Mouse (Mus musculus) forebrain, embryonic 14.5 days (tissue): Measurements from ENCODE around the gene Pias1. TPM values are rescaled to one million over a fixed set of nuclear protein-coding genes. Genes with fewer than 3 reads are reported as not detected.

Experiments
- ATAC-seq: fragments of 200-750 bp; cut with Nextera tagmentation; 2 replicates; pipeline ENCODE4 v1.8.0; 2017; ENCODE audit warnings: mild to moderate bottlenecking, moderate library complexity
- DNase-seq: peaks from one replicate; pipeline ENCODE4 v3.0.0-alpha.2; 2015; ENCODE audit warnings: low spot score
- H3K27ac ChIP-seq: fragments of 300-500 bp; sonication (generic); 2 replicates; pipeline ENCODE4 v1.5.1; 2014; ENCODE audit warnings: low read depth, mild to moderate bottlenecking, control low read depth, low read length, moderate library complexity
- H3K27me3 ChIP-seq: fragments of 300-500 bp; sonication (generic); replicated peaks from 2 replicates; pipeline ENCODE4 v1.6.1; 2014; ENCODE audit warnings: low read length, control low read depth, mixed read lengths; ENCODE audit not compliant: control insufficient read depth, insufficient read depth
- H3K36me3 ChIP-seq: fragments of 300-500 bp; sonication (generic); 2 replicates; pipeline ENCODE4 v1.6.1; 2014; ENCODE audit warnings: low read length, control low read depth; ENCODE audit not compliant: control insufficient read depth, insufficient read depth
- H3K4me1 ChIP-seq: fragments of 300-500 bp; sonication (generic); 2 replicates; pipeline ENCODE4 v1.6.1; 2014; ENCODE audit warnings: antibody characterized with exemption, low read length, control low read depth; ENCODE audit not compliant: control insufficient read depth, insufficient read depth
- H3K4me2 ChIP-seq: fragments of 300-500 bp; sonication (generic); 2 replicates; pipeline ENCODE4 v1.6.1; 2014; ENCODE audit warnings: mild to moderate bottlenecking, control low read depth, low read length
- H3K4me3 ChIP-seq: fragments of 300-500 bp; sonication (generic); 2 replicates; pipeline ENCODE4 v1.5.1; 2014; ENCODE audit warnings: low read depth, low read length, control low read depth
- H3K9ac ChIP-seq: fragments of 300-500 bp; sonication (generic); 2 replicates; pipeline ENCODE4 v1.6.1; 2014; ENCODE audit warnings: mild to moderate bottlenecking, low read length, control low read depth, moderate library complexity
- H3K9me3 ChIP-seq: fragments of 300-500 bp; sonication (generic); replicated peaks from 2 replicates; pipeline ENCODE4 v1.6.1; 2016; ENCODE audit warnings: low read length, control low read depth, mixed read lengths; ENCODE audit not compliant: control insufficient read depth
- WGBS: fragments of 180-500 bp; shearing (Covaris S2); extraction: QIAGEN DNeasy Blood & Tissue Kit; methylation state at CpG from one replicate; pipeline ENCODE4 v1.1.7; 2014; 5-methylcytosine and 5-hydroxymethylcytosine counted together
- polyA plus RNA-seq: library from polyadenylated mRNA; unstranded; fragments of >200 nt; fragmentation: Nextera tagmentation; extraction: Ambion mirVana; gene quantifications from 2 replicates; pipeline ENCODE4 v1.2.1, GENCODE M21; 2014

Pias1 gene
- polyA plus RNA-seq, 1 experiment from 2014 or later = 57.2 TPM

- Histone ChIP-seq H3K9me3 (no peaks in the 10 kb centered on the region), H3K4me1 (no peaks in the 10 kb centered on the region), H3K9ac (no peak overlapping the region), H3K36me3 (peaks cover 10% of the 10 kb centered on the region; the same call in 1 of the 2 replicates), H3K4me2 (no peak overlapping the region), H3K27ac (no peak overlapping the region), H3K4me3 (no peak overlapping the region), H3K27me3 (no peaks in the 10 kb centered on the region)
- DNase-seq (no peak), ATAC-seq (no peak)
- 94% methylated on average over 2 of the region's 2 CpGs for WGBS
Measured at GRCm38 (mm10) chr9:62924886-62925610, 62.7 kb downstream of the Pias1 start.

- 93% methylated on average over 2 of the region's 2 CpGs for WGBS
- no peak for ATAC-seq
Measured at GRCm38 (mm10) chr9:62920877-62921276, 66.8 kb downstream of the Pias1 start.

GRCm38 (mm10) chr9:62917059-62917458 is 70.7 kb downstream of the Pias1 start:
- no peak overlapping the region for H3K4me3 ChIP-seq
- ATAC-seq = no peak
- H3K27me3 ChIP-seq = no peaks in the 10 kb centered on the region
- DNase-seq = no peak
- no peaks in the 10 kb centered on the region for H3K4me1 ChIP-seq
- H3K9me3 ChIP-seq = no peaks in the 10 kb centered on the region
- WGBS = 93% methylated on average over 1 of the region's 1 CpGs
- no peak overlapping the region for H3K4me2 ChIP-seq
- H3K36me3 ChIP-seq = peaks cover 27% of the 10 kb centered on the region; the same call in 1 of the 2 replicates
- no peak overlapping the region for H3K9ac ChIP-seq
- no peak overlapping the region for H3K27ac ChIP-seq

More at GRCm38 (mm10) chr9:62920877-62921276, 66.8 kb downstream of the Pias1 start:
- Histone ChIP-seq H3K4me2 (no peak overlapping the region), H3K4me1 (no peaks in the 10 kb centered on the region), H3K9me3 (no peaks in the 10 kb centered on the region), H3K27ac (no peak overlapping the region), H3K27me3 (no peaks in the 10 kb centered on the region), H3K4me3 (no peak overlapping the region), H3K9ac (no peak overlapping the region), H3K36me3 (peaks cover 17% of the 10 kb centered on the region; the same call in 1 of the 2 replicates)
- DNase-seq = no peak

GRCm38 (mm10) chr9:62913390-62914069 is 74.2 kb downstream of the Pias1 start:
- Histone ChIP-seq H3K27me3 (no peaks in the 10 kb centered on the region), H3K4me2 (no peak overlapping the region), H3K9ac (no peak overlapping the region), H3K36me3 (peaks cover 27% of the 10 kb centered on the region; the same call in 1 of the 2 replicates), H3K27ac (no peak overlapping the region), H3K4me1 (no peaks in the 10 kb centered on the region), H3K4me3 (no peak overlapping the region), H3K9me3 (no peaks in the 10 kb centered on the region)
- 89% methylated on average over 5 of the region's 5 CpGs for WGBS
- ATAC-seq = no peak
- no peak for DNase-seq

GRCm38 (mm10) chr9:62905039-62905438 is 82.7 kb downstream of the Pias1 start:
- Histone ChIP-seq H3K4me2 (no peak overlapping the region), H3K27me3 (no peaks in the 10 kb centered on the region), H3K27ac (no peak overlapping the region), H3K4me3 (no peak overlapping the region), H3K9me3 (no peaks in the 10 kb centered on the region), H3K9ac (no peak overlapping the region), H3K4me1 (no peaks in the 10 kb centered on the region), H3K36me3 (peaks cover 7% of the 10 kb centered on the region; the same call in 1 of the 2 replicates)
- DNase-seq (no peak), ATAC-seq (no peak)
- WGBS = 94% methylated on average over 8 of the region's 8 CpGs

- Histone ChIP-seq H3K9me3 (no peaks in the 10 kb centered on the region), H3K36me3 (peaks cover 10% of the 10 kb centered on the region; the same call in 1 of the 2 replicates), H3K27me3 (no peaks in the 10 kb centered on the region), H3K9ac (no peak overlapping the region), H3K27ac (no peak overlapping the region), H3K4me1 (no peaks in the 10 kb centered on the region), H3K4me2 (no peak overlapping the region), H3K4me3 (no peak overlapping the region)
- 98% methylated on average over 2 of the region's 2 CpGs for WGBS
- ATAC-seq = no peak
- DNase-seq = no peak
Measured at GRCm38 (mm10) chr9:62903841-62904240, 83.9 kb downstream of the Pias1 start.

- Histone ChIP-seq H3K27me3 (no peaks in the 10 kb centered on the region), H3K4me1 (no peaks in the 10 kb centered on the region), H3K36me3 (peaks cover 13% of the 10 kb centered on the region; the same call in 1 of the 2 replicates), H3K9me3 (no peaks in the 10 kb centered on the region), H3K4me3 (no peak overlapping the region), H3K9ac (no peak overlapping the region), H3K27ac (no peak overlapping the region), H3K4me2 (no peak overlapping the region)
- WGBS = 52% methylated on average over 2 of the region's 2 CpGs
- DNase-seq (peak; percentile 24), ATAC-seq (no peak)
Measured at GRCm38 (mm10) chr9:62901736-62902135, 86.0 kb downstream of the Pias1 start.

- no peak overlapping the region for H3K4me3 ChIP-seq
- H3K4me2 ChIP-seq = no peak overlapping the region
- H3K36me3 ChIP-seq = peaks cover 36% of the 10 kb centered on the region
- H3K27ac ChIP-seq = no peak overlapping the region
- H3K27me3 ChIP-seq = no peaks in the 10 kb centered on the region
- WGBS = 91% methylated on average over 1 of the region's 1 CpGs
- H3K9me3 ChIP-seq = no peaks in the 10 kb centered on the region
- ATAC-seq (no peak), DNase-seq (no peak)
- H3K4me1 ChIP-seq = no peaks in the 10 kb centered on the region
- H3K9ac ChIP-seq = no peak overlapping the region
Measured at GRCm38 (mm10) chr9:62894486-62894885, 93.2 kb downstream of the Pias1 start.

GRCm38 (mm10) chr9:62881871-62882270 is 105.9 kb downstream of the Pias1 start:
- H3K27me3 ChIP-seq = no peaks in the 10 kb centered on the region
- ATAC-seq (no peak), DNase-seq (no peak)
- no peaks in the 10 kb centered on the region for H3K4me1 ChIP-seq
- H3K4me2 ChIP-seq = no peak overlapping the region
- H3K36me3 ChIP-seq = peaks cover 46% of the 10 kb centered on the region
- WGBS = 85% methylated on average over 12 of the region's 12 CpGs
- no peak overlapping the region for H3K27ac ChIP-seq
- no peak overlapping the region for H3K4me3 ChIP-seq
- no peak overlapping the region for H3K9ac ChIP-seq
- no peaks in the 10 kb centered on the region for H3K9me3 ChIP-seq
